Mouse (Mus musculus): Measurements from ENCODE around the gene Abcb1a. TPM values are rescaled to one million over a fixed set of nuclear protein-coding genes. Genes with fewer than 3 reads are reported as not detected.
"Not testable (repeated sequence)": the region's sequence is repeated elsewhere in the genome, so short reads cannot be mapped to it uniquely, and the experiment has no call there.

The Abcb1a gene
- polyA plus RNA-seq, 1 experiment from 2014 or later, result 1.1 TPM

DNA sequence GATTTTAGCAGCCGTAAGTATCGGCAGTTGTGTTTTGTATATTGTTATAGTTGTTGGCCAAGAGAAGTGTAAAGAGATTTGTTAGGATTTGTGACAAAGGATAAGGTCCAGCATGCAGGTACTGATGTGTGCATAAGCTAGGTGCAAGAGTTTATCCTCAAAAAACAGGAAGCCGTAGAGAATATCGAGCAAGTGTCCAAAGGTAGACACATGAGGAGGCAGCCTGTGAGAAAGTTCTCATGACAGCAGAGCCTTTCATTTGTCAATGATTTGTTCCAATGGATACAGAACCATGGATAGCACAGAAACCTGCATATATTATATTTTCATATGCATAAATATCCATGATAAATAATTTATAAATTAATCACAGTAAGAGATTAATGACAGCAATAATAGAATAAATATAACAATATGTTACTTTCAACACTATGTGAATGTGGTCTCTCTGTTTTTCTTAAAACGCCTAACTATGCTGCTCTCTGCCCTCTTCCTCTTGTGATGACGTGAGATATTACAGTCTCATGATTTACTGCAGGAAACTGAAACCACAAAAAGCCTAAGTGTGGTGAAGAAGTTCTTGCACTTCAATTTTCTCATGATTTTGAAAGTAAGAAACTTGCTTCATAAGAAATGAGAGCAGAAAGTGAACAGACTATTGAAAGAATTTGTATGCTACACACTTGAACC is 15.5 kb downstream of the Abcb1a start:
- Histone ChIP-seq H3K4me1 (no peaks in the 10 kb centered on the region), H3K4me2 (replicated peaks) (no peak overlapping the region), H3K9ac (no peak overlapping the region), H3K27ac (no peak overlapping the region), H3K9me3 (no peaks in the 10 kb centered on the region), H3K4me3 (no peak overlapping the region), H3K27me3 (replicated peaks) (no peaks in the 10 kb centered on the region), H3K36me3 (no peaks in the 10 kb centered on the region)
- ATAC-seq (ENCODE audit: low FRiP score, low read depth), result no peak
- 89% methylated on average over 6 of the region's 6 CpGs for WGBS

DNA sequence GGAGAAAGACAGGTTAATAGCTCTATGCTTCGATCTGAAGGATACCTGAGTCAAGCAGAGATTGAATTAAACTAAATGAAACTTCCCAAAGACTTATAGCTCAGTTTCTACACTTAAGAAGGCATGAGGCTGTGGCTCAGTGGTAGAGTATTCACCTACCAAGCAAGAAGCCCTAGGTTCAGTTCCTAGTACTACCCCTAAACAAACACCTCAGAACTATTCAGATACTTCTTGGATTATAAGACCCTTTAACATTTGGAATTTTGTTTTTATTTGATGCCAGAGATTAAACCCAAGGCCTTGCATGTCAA is 16.0 kb downstream of the Abcb1a start:
- WGBS, result 87% methylated on average over 1 of the region's 1 CpGs
- no peaks in the 10 kb centered on the region for H3K27me3 ChIP-seq (replicated peaks)

DNA sequence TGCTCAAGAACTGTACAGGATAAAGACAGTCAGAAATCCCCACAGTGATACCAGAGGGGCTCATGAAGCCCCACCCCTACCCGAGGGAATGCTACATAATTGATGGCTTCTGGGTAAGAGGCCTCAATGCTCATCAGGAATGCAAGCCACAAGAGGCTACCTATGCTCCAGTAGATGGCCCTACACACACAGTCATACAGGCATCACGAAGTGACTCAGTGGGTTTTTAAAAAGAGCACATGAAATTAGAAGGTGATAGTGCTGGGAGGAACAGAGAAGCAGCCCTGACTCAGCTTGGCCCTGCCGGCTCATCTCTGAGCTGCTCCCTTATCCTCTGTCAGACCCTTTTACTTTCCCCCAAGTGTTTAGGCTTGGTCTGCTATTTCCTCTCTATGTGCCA is 21.3 kb downstream of the Abcb1a start:
- Histone ChIP-seq H3K4me3 (no peak overlapping the region), H3K9me3 (no peaks in the 10 kb centered on the region), H3K9ac (no peak overlapping the region), H3K27ac (no peak overlapping the region), H3K4me2 (replicated peaks) (no peak overlapping the region), H3K27me3 (replicated peaks) (no peaks in the 10 kb centered on the region), H3K36me3 (no peaks in the 10 kb centered on the region), H3K4me1 (no peaks in the 10 kb centered on the region)
- no peak for ATAC-seq (ENCODE audit: low FRiP score, low read depth)
- 66% methylated on average over 3 of the region's 3 CpGs for WGBS

More for the DNA sequence above, 16.0 kb downstream of the Abcb1a start:
- no peaks in the 10 kb centered on the region for H3K9me3 ChIP-seq
- no peaks in the 10 kb centered on the region for H3K4me1 ChIP-seq
- no peak for ATAC-seq (ENCODE audit: low FRiP score, low read depth)
- H3K27ac ChIP-seq, result no peak overlapping the region
- no peak overlapping the region for H3K4me3 ChIP-seq
- H3K9ac ChIP-seq, result no peak overlapping the region
- H3K36me3 ChIP-seq, result no peaks in the 10 kb centered on the region
- H3K4me2 ChIP-seq (replicated peaks), result no peak overlapping the region

DNA sequence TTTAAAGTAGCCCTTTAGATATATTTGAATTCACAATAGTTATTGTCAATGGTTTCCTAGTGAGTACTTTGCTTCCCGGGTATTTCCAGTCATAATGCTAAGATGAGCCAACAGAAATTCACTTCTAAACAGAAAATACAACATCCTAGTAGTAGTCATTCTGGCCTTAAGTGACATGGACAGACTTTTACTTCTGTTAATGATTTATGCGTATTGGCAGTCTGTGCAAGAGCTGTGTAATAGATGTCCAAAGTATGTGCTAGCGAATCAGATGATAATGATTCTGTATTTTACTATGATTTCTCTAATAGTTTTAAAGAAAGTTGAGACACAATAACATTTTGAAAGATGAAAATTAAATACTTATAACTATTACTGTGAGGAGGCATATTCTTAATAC is 23.8 kb downstream of the Abcb1a start:
- Histone ChIP-seq H3K36me3 (no peaks in the 10 kb centered on the region), H3K4me2 (replicated peaks) (no peak overlapping the region), H3K4me3 (no peak overlapping the region), H3K27me3 (replicated peaks) (no peaks in the 10 kb centered on the region), H3K4me1 (no peaks in the 10 kb centered on the region), H3K9me3 (no peaks in the 10 kb centered on the region), H3K27ac (no peak overlapping the region), H3K9ac (no peak overlapping the region)
- 93% methylated on average over 3 of the region's 3 CpGs for WGBS
- no peak for ATAC-seq (ENCODE audit: low FRiP score, low read depth)

DNA sequence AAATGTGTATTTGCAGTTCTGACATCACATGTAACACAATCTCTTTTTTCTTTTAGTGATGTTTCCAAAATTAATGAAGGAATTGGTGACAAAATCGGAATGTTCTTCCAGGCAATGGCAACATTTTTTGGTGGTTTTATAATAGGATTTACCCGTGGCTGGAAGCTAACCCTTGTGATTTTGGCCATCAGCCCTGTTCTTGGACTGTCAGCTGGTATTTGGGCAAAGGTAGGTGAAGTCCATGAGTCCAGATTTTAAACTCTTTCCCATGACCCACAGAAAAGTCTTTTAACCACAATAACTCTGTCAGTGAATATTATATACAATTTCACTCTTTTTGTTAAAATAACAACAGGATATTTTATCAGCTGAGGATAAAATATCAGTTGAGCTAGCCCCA is 26.2 kb downstream of the Abcb1a start:
- Histone ChIP-seq H3K4me2 (replicated peaks) (no peak overlapping the region), H3K27ac (no peak overlapping the region), H3K36me3 (no peaks in the 10 kb centered on the region), H3K9me3 (no peaks in the 10 kb centered on the region), H3K27me3 (replicated peaks) (no peaks in the 10 kb centered on the region), H3K9ac (no peak overlapping the region), H3K4me3 (no peak overlapping the region), H3K4me1 (no peaks in the 10 kb centered on the region)
- no peak for ATAC-seq (ENCODE audit: low FRiP score, low read depth)
- 76% methylated on average over 2 of the region's 2 CpGs for WGBS

DNA sequence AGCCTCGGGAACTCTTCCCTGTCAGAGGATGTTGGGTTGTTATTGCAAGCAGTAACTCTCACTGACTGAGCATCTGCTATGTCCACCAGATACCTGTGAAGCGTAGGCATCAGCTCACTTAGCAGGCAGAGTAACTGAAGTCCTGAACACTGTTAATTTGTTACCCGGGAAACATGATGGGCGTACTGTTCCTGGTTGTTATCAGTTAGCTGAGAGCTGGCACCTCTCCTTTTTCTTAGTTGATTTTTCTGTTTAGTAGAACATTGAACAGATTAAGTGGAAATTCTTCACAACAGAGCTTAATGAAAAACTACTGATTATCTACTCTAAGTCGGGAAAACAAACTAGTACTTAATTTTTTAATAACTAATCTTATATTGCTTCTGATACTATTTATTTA is 27.7 kb downstream of the Abcb1a start:
- Histone ChIP-seq H3K9me3 (no peaks in the 10 kb centered on the region), H3K4me1 (no peaks in the 10 kb centered on the region), H3K27ac (no peak overlapping the region), H3K27me3 (replicated peaks) (no peaks in the 10 kb centered on the region), H3K4me3 (no peak overlapping the region), H3K36me3 (no peaks in the 10 kb centered on the region), H3K4me2 (replicated peaks) (no peak overlapping the region), H3K9ac (no peak overlapping the region)
- 79% methylated on average over 5 of the region's 5 CpGs for WGBS
- no peak for ATAC-seq (ENCODE audit: low FRiP score, low read depth)

DNA sequence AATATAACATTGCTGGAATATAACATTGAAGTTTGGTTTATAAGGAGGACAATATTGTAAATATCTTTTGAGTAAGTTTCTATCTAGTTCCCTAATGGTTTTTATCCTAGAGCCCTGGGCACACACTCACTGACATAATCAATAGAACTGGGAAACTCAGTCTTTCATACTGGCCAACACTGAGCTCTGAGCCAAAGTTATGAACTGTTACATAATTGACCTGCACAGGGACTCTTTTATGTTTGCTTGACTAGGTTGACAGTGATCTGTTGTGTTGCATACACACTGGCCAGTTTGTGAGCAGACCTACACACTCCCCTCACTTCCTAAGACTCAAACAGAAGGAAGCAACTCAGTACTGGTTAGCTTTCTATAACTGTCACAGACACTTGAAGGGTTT is 56.2 kb downstream of the Abcb1a start:
- Histone ChIP-seq H3K27ac (no peak overlapping the region), H3K4me1 (no peaks in the 10 kb centered on the region), H3K9ac (no peak overlapping the region), H3K27me3 (replicated peaks) (no peaks in the 10 kb centered on the region), H3K4me3 (no peak overlapping the region), H3K9me3 (no peaks in the 10 kb centered on the region), H3K4me2 (replicated peaks) (no peak overlapping the region), H3K36me3 (no peaks in the 10 kb centered on the region)
- ATAC-seq (ENCODE audit: low FRiP score, low read depth), result no peak

DNA sequence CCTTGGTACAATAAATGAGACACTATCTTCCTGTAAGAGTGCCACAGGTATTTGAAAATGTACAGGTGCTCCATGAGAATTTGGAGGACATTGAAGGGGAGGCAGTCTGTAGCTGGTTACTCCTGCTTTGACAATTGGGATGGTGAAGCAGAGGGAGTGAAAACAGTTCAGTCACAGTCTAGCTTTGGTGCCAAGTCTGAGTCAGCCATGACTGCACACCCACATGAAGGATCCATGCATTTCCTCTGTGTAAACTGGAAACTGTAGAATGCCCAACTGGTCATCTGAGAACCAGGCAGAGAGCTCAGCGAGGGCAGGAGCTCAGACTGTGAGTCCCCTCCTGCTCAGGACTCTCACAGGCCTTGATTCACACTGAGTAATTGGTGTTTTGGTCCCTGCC is 59.7 kb downstream of the Abcb1a start:
- Histone ChIP-seq H3K4me3 (no peak overlapping the region), H3K9ac (no peak overlapping the region), H3K4me2 (replicated peaks) (no peak overlapping the region), H3K4me1 (no peaks in the 10 kb centered on the region), H3K36me3 (no peaks in the 10 kb centered on the region), H3K27ac (no peak overlapping the region), H3K9me3 (no peaks in the 10 kb centered on the region), H3K27me3 (replicated peaks) (no peaks in the 10 kb centered on the region)
- no peak for ATAC-seq (ENCODE audit: low FRiP score, low read depth)
- WGBS, result 78% methylated on average over 1 of the region's 1 CpGs

DNA sequence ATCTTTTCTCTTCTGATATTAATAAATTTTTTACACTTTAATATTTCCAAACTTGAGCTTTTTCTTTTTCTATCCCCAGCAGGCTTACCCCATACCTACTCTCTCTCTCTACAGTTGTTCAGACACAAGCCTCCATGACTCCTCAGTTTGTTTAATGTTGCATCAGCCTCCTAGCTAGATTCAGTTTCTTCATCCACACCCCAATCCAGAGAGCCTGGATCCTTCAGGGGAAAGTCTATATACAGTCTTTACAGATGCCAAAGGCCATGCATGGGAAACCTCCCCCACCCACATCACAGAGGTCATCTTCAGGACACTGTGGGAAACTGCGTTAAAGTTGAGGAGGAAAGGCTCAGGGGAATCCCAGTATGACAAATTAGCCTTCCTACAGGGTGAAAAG is 62.3 kb downstream of the Abcb1a start:
- Histone ChIP-seq H3K9me3 (no peaks in the 10 kb centered on the region), H3K4me3 (no peak overlapping the region), H3K27me3 (replicated peaks) (no peaks in the 10 kb centered on the region), H3K4me1 (no peaks in the 10 kb centered on the region), H3K36me3 (no peaks in the 10 kb centered on the region), H3K4me2 (replicated peaks) (no peak overlapping the region), H3K9ac (no peak overlapping the region), H3K27ac (no peak overlapping the region)
- WGBS, result 26% methylated on average over 1 of the region's 1 CpGs
- no peak for ATAC-seq (ENCODE audit: low FRiP score, low read depth)

DNA sequence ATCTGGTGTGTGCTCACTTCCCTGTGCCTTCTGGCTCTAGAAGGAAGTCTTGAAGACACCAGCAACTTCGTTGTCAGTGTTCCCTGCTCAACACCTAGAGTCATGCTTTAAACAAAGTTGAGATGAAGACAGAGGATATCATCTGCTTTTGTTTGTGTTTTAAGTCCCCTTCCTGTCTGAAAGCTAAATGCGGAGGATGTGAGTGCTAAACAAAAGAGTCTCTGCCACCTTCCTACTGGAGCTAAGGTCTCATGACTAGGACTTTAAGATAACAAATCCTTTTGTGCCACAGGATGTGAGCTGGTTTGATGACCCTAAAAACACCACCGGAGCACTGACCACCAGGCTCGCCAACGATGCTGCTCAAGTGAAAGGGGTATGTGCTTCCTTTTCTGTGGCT is 63.0 kb downstream of the Abcb1a start:
- H3K4me3 ChIP-seq, result no peak overlapping the region
- H3K4me2 ChIP-seq (replicated peaks), result no peak overlapping the region
- H3K36me3 ChIP-seq, result no peaks in the 10 kb centered on the region
- H3K9ac ChIP-seq, result no peak overlapping the region
- WGBS, result 84% methylated on average over 5 of the region's 5 CpGs
- no peak for ATAC-seq (ENCODE audit: low FRiP score, low read depth)
- H3K27ac ChIP-seq, result no peak overlapping the region
- no peaks in the 10 kb centered on the region for H3K27me3 ChIP-seq (replicated peaks)
- no peaks in the 10 kb centered on the region for H3K4me1 ChIP-seq
- H3K9me3 ChIP-seq, result no peaks in the 10 kb centered on the region

DNA sequence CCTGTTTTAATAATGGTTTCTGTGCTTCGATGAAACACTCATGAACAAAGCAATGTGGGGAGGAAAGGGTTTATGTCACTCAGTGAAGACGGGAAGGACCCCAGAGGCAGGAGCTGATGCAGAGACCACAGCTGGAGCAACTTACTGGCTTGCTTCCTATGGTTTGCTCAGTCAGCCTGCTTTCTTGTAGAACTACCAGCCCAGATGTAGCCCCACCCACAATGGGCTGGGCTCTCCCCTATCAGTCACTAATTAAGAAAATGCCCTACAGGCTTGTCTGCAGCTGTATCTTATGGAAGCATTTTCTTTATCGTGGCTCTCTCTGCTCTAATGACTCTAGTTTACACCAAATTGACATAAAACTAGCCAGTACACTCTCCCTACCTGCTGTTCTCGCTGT is 67.9 kb downstream of the Abcb1a start:
- no peak overlapping the region for H3K4me3 ChIP-seq
- no peaks in the 10 kb centered on the region for H3K4me1 ChIP-seq
- H3K27me3 ChIP-seq (replicated peaks), result no peaks in the 10 kb centered on the region
- no peak overlapping the region for H3K27ac ChIP-seq
- H3K9ac ChIP-seq, result no peak overlapping the region
- no peaks in the 10 kb centered on the region for H3K36me3 ChIP-seq
- no peak overlapping the region for H3K4me2 ChIP-seq (replicated peaks)
- no peaks in the 10 kb centered on the region for H3K9me3 ChIP-seq
- 63% methylated on average over 4 of the region's 4 CpGs for WGBS
- ATAC-seq (ENCODE audit: low FRiP score, low read depth), result no peak

DNA sequence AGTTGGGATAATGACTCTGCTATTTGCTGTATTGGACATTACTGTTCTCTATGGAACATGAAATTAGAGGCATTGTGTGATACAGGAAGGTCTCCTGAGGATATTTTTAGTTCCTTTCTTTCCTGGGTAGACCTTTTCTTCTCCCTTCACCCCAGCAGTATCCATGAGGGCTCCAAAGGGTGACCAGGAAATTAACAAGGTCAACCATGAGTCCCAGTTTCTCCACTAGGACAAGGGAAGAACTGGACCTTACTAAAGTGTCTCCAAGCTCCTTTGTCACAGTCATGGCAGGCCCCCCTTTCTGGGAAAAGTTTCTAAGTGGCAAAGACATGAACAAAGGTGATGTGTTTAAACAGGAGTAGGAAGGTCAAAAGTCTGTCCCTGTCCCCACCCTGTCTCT is 72.8 kb downstream of the Abcb1a start:
- ATAC-seq (ENCODE audit: low FRiP score, low read depth), result no peak
- Histone ChIP-seq H3K4me1 (no peaks in the 10 kb centered on the region), H3K4me3 (no peak overlapping the region), H3K27ac (no peak overlapping the region), H3K9ac (no peak overlapping the region), H3K36me3 (no peaks in the 10 kb centered on the region), H3K9me3 (no peaks in the 10 kb centered on the region), H3K27me3 (replicated peaks) (no peaks in the 10 kb centered on the region), H3K4me2 (replicated peaks) (no peak overlapping the region)

DNA sequence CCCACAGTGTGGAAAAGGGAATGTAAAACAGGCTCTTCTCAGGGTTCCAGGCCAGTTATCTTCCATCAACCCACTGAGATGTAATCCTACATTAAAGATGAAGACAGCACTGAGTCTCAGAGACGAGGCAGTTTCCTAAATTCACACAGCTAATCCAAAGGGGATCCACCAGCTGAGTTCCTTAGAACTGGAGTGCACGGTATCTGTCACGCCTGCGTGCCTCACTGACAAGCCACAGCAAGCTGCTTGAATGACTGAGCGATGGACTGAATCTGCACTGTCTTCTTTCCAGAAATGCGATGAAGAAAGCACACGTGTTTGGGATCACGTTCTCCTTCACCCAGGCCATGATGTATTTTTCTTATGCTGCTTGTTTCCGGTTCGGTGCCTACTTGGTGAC is 73.4 kb downstream of the Abcb1a start:
- not testable (repeated sequence) for H3K4me3 ChIP-seq; H3K9ac ChIP-seq; H3K9me3 ChIP-seq; H3K27ac ChIP-seq; H3K36me3 ChIP-seq; H3K4me1 ChIP-seq; ATAC-seq (ENCODE audit: low FRiP score, low read depth); H3K4me2 ChIP-seq (replicated peaks); H3K27me3 ChIP-seq (replicated peaks)
- WGBS, result 87% methylated on average over 10 of the region's 10 CpGs
